ENCODE assay signal across 8 mouse cellular contexts in the genomic region with DNA sequence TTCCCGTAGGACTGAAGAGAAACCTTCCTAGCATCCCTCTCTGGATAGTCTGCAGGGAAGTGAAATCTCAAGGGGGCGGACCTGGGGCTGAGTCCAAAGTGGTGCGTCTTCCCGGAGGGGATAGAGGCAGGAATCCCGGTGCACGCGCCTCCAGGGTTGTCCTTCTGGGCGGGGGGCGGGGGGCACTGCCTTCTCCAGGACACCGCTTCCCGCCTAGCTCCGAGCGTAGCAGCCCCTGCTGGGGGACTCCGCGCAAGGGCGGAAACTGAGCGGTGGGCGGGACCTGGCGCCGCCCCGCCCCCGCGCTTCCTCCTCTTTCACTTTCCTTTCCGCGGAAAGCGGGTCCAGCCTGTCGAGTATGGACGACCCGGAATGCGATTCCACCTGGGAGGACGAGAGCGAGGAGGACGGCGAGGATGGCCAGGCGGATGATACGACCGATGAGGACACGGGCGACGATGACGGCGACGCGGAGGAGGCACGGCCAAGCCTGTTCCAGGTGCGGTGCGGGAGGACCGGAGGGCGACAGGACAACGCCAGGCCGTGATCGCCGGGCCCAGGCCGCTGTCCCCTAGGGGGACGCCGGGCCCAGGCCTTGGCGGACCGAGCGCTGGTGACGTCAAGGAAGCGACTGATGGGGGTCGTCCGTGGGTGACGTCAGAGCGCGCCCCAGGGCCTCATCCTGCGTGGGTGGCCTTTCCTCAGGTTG. TPM values are rescaled to one million over a fixed set of nuclear protein-coding genes. Genes with fewer than 3 reads are reported as not detected.
DNase-seq lines count a peak whose midpoint lies in the region; ATAC-seq and TF ChIP-seq lines count a peak whose summit lies in the region.

A gene (plus strand): TSS at position 123 of the 709 bp plus-strand sequence.

- peak; percentile 39; the same call in 1 of the 2 replicates for TF ChIP-seq CTCF in olfactory bulb, adult 2 months (IDR thresholded peaks at IDR 0.05; ENCODE audit: insufficient read depth, low read depth, low read length)

- H3K4me2 ChIP-seq in lung, embryonic 15.5 days, result peak within 1 kb of the TSS; percentile 79

- peak within 1 kb of the TSS; percentile 92 for H3K4me3 ChIP-seq in hindbrain, embryonic 10.5 days
- peak within 1 kb of the TSS; percentile 90 for H3K4me3 ChIP-seq in lung, embryonic 15.5 days
- H3K4me3 ChIP-seq in olfactory bulb, adult 2 months (ENCODE audit: insufficient read depth, low read depth, low read length), result peak within 1 kb of the TSS; percentile 93

- DNase-seq in MEL-GATA-1-ER (ENCODE audit: extremely low read depth, low read depth), result peak; percentile 44
- peak; percentile 78 for DNase-seq in cerebellum, adult 9-10 months
- DNase-seq in frontal cortex, adult 2 months (ENCODE audit: extremely low spot score in 1 of 2, low spot score in 1 of 2), result peak; percentile 64 to 84
- DNase-seq in hindbrain, embryonic 10.5 days (ENCODE audit: low spot score), result peak; percentile 90
- DNase-seq in layer of hippocampus, adult 9-10 months (ENCODE audit: low spot score), result peak; percentile 52
- DNase-seq in thymus, adult 18-20 months, result peak; percentile 77 to 78

- H3K9me3 ChIP-seq in hindbrain, embryonic 10.5 days, result no peaks in the 10 kb centered on the region
- no peaks in the 10 kb centered on the region for H3K9me3 ChIP-seq in lung, embryonic 15.5 days

- peak; percentile 92 for ATAC-seq in lung, embryonic 15.5 days (ENCODE audit: borderline replicate concordance, extremely low read depth, low FRiP score, low TSS enrichment)

- no peaks in the 10 kb centered on the region for H3K27me3 ChIP-seq in hindbrain, embryonic 10.5 days (ENCODE audit: insufficient read depth, poor library complexity, severe bottlenecking)
- no peaks in the 10 kb centered on the region for H3K27me3 ChIP-seq in lung, embryonic 15.5 days

- H3K27ac ChIP-seq in hindbrain, embryonic 10.5 days, result peak within 1 kb of the TSS; percentile 95
- H3K27ac ChIP-seq in lung, embryonic 15.5 days, result peak within 1 kb of the TSS; percentile 89
- peak within 1 kb of the TSS; percentile 98 for H3K27ac ChIP-seq in olfactory bulb, adult 2 months (ENCODE audit: insufficient read depth, low read depth, low read length)

- peak; percentile 62 for TF ChIP-seq POLR2A in olfactory bulb, adult 2 months (IDR thresholded peaks at IDR 0.05; ENCODE audit: insufficient read depth, low read depth, low read length)

- under 1% methylated on average over 66 of the region's 67 CpGs for WGBS in hindbrain, embryonic 10.5 days
- under 1% methylated on average over 67 of the region's 67 CpGs for WGBS in lung, embryonic 15.5 days
- WGBS in olfactory bulb, adult 2 months, result under 1% methylated on average over 67 of the region's 67 CpGs

- peaks cover 35% of the 10 kb centered on the region for H3K4me1 ChIP-seq in hindbrain, embryonic 10.5 days (replicated peaks)
- peaks cover 7% of the 10 kb centered on the region for H3K4me1 ChIP-seq in lung, embryonic 15.5 days
- peaks cover 5% of the 10 kb centered on the region; the same call in 1 of the 2 replicates for H3K4me1 ChIP-seq in olfactory bulb, adult 2 months (ENCODE audit: control insufficient read depth, insufficient read depth, low read length)

- H3K9ac ChIP-seq in lung, embryonic 15.5 days, result peak within 1 kb of the TSS; percentile 93

- H3K36me3 ChIP-seq in hindbrain, embryonic 10.5 days, result peaks cover 68% of the 10 kb centered on the region
- H3K36me3 ChIP-seq in lung, embryonic 15.5 days, result peaks cover 51% of the 10 kb centered on the region

RNA-seq across cellular contexts. Expression of the gene that starts here (rescaled TPM):
- 49.0 and 57.0 TPM in 2 replicates for polyA plus RNA-seq in frontal cortex, adult 2 months (2012; rRNA removed)
- polyA plus RNA-seq in hindbrain, embryonic 10.5 days (2016; fragmentation: Nextera tagmentation; extraction: Ambion mirVana), result 96.4 and 105 TPM in 2 replicates
- 60.4 and 62.2 TPM in 2 replicates for polyA plus RNA-seq in lung, embryonic 15.5 days (2015; fragmentation: Nextera tagmentation; extraction: Ambion mirVana)
- 125 TPM in 1 of 2 replicates, not detected in the other for polyA plus RNA-seq in olfactory bulb, adult 2 months (2012; ENCODE audit: insufficient read depth, insufficient read length, low replicate concordance, missing spikeins)

Comparison
In these comparisons a context has a peak if more than half of its experiments do, and no peak if none do; other contexts are left out.
1. Peak in every context shown above with its lines: DNase-seq, ATAC-seq, H3K4me3 ChIP-seq and H3K27ac ChIP-seq.